Mouse (Mus musculus) gastrocnemius, postnatal 4 days (tissue): ENCODE measurements around the gene Cenpx. TPM values are rescaled to one million over a fixed set of nuclear protein-coding genes. Genes with fewer than 3 reads are reported as not detected.
"Not testable (repeated sequence)": the region's sequence is repeated elsewhere in the genome, so short reads cannot be mapped to it uniquely, and the experiment has no call there.

ENCODE experiments used
- DNase-seq, 2 experiments: peaks; one replicate each; pipeline ENCODE4 v3.0.0; 2021 to 2022; ENCODE audit warnings: low spot score in 2 of 2, mixed read lengths in 2 of 2
- long read RNA-seq, 2 experiments: library from polyadenylated mRNA; stranded (forward); transcript quantifications; one replicate each; pipeline ENCODE4 v2.0.0; 2021
- total RNA-seq, 2 experiments: library from RNA; stranded (reverse); gene quantifications; 2 replicates each; pipeline ENCODE4 v1.2.3; 2021

Gene Cenpx
- total RNA-seq, result 10 to 100 TPM; 33.7 to 48.7 TPM
- long read RNA-seq, experiment 1, transcript Cenpx-202 (5 exons, 606 nt), result major isoform, 28 of 36 reads
- long read RNA-seq, experiment 1, transcript Cenpx-203 (6 exons, 873 nt), result minor isoform, 6 of 36 reads
- long read RNA-seq, experiment 1, partial matches to known transcripts, result 1 of 36 reads
- long read RNA-seq, experiment 1, other reads (novel, unspliced or antisense), result 1 of 36 reads
- long read RNA-seq, experiment 2, transcript Cenpx-203 (6 exons, 873 nt), result minor isoform, 8 of 54 reads
- long read RNA-seq, experiment 2, transcript Cenpx-202 (5 exons, 606 nt), result major isoform, 34 of 54 reads
- long read RNA-seq, experiment 2, partial matches to known transcripts, result 4 of 54 reads
- long read RNA-seq, experiment 2, other reads (novel, unspliced or antisense), result 8 of 54 reads

DNA sequence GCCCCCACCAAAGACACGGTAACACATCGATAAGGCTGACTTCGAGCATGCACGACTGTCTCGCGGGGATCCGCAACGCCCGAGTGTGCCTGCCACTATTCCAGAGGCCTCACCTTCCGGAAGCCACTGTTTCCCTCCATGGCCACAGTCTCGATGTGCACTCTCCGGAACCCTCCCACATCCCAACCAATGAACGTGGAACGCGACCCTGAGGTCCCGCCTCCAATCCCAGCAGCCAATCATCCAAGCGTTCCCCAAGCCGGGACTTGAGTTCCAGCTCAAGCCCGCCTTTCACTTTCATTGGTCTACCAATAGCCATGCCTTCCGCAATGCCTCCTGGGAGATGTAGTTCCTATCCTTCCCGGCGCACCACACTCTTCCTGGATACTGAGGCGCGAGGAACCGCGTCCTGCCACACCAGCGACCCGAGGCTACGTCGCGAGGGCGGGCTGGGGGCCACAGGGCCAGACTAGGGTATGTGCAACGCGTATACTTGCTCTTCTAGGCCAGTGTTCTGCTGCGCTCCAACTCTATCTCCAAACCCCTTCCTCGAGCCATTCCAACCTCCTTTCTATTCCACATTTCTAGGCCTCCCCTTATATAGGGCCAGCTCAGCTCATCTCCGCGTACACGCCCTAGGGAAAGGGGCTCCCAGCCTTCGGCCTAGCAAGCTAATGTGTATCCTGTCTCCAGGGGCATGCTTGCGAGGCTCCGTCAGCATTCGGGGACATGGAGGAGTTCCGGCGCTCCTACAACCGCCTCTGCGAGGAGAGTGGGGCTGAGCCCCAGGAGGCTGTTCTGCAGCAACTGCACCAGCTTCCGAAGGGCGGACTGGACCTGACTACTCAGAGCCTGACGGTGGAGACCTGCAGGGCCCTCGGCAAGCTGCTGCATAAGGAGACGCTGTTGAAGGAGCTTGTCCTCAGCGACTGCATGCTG, at the start of gene Cenpx, which contains the start of gene Lrrc45:
Cenpx (minus strand) TSS at position 159 of the 939 bp plus-strand sequence.
Lrrc45 (plus strand) TSS at position 346 of the 939 bp plus-strand sequence.
- DNase-seq, result peak; percentile 85 to 95

DNA sequence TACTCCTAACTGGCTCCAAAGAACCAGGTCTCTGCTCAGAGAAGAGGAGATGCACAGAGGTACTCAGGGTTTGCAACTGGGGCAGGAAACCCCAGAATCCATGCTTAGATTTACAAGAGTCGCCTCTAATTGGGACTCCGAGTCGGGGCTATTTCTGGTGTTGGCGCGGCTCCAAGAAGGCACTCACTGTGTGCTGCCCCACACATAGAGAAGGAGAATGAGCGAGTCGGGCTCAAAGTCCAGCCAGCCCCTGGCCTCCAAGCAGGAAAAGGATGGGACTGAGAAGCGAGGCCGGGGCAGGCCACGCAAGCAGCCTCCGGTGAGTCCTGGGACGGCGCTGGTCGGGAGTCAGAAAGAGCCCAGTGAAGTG, 49.1 kb upstream of the Cenpx start, which contains the start of gene Hmga1b:
Hmga1b (plus strand) TSS at position 123 of the 370 bp plus-strand sequence.
- not testable (repeated sequence) for DNase-seq

DNA sequence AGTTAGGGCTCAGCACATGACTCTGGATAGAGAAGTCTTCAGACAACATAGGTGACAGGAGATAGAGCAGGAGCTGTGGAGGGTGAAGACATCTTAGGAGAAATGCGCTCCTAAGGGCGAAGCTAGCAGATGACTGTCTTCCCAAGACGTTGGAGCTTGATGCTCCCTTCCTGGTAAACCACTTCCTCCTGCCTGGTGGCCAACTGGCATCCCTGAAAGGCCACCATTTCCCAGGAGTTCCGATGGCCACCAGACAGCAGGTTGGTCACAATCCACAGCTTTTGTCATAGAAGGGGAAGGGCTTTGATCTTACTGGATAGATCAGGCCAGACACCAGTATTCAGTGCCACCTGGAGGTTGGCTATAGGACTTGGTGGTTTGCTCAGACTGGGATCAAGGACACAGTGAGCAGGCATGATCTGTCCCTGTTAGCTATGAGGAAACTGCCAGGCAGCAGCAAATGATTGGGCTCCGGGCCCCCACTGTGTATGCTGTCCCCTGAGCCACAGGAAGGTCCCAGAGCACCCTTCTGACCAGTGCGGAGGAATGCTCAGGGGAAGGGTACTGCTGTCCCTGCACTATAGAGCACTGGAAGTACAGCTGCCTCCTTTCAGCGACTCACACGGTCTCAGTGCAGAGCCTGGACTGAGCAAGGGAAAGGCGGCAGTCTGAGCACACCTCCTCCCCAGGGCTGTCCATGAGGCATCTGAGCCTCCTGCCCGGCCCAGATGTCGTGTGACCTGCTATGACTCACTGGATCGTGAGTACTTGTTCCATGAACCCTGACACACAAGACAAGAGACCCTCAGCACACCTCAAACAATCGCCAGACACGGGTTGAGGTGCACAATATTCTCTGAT, 48.5 kb upstream of the Cenpx start:
- no peak for DNase-seq

DNA sequence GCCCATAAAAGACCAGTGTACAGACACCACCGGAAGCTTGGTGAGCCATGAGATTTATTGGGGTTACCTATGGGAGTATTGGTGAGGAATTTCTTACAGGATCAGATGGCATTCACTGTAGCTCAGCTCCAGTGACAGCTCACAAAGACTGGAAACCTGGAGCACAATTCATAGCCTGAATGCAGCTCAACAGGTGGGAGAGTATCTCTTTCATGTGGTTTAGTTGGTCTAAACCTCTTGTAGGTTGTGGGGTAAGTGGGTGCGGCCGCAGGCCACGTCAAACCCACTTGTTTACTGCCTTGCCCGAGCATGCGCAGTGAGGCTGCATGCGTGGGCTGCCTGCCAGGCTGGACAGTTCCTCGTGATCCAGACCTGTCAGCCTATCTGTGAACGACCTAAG, 46.7 kb upstream of the Cenpx start:
- no peak for DNase-seq

DNA sequence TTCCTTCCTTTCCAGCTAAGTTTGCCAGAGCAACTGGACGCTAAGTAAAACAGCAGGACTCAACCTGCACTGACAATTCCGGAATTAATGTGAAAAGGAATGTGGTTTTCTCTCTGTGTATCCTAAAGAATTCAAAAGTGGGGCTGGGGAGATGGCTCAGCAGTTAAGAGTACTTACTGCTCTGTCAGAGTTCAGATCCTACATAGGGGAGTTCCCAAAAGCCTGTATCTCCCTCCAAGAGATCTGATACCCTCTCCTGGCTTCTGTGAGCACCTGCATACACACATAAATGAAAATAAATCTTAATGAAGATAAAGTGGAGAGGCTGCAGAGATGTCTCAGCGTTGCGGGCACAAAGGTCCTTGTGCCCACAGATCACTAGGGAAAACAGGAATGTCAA, 38.1 kb upstream of the Cenpx start:
- DNase-seq, result no peak

DNA sequence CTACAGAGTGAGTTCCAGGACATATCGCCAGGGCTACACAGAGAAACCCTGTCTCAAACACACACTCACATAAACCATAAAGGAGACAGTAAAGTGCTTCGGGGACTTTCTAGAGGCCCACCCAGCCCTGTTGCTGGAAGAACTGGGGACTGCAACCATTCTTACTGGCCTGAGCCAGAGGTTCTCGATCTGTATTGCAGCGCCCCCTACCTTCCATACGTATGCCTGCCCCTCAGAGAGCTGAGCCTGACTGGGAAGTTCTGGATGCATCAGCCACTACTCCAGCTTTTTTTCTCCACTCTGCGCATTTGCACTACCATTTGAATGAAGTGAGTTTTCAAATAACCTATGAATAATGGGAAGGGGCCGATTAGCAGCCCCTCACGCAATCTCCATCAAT, 35.9 kb upstream of the Cenpx start:
- no peak for DNase-seq

DNA sequence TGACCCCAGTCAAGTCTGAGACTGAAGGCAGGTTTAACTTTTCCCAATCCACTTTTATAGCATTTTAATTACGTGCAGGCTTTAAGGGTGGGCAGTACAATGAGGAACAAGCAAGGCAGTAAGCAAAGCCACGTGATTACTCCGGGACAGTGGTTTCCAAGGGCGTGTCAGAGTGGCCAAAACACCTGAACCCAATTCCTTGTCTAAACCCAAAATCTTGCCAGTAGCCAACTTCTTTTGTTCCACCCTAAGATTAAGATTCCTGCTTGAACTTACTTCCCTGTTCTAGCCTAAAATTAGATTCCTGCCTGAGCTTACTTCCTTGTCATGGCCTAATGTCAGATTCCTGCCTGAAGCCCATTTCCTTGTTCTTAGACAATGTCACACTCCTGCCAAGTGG, 34.4 kb upstream of the Cenpx start:
- no peak for DNase-seq

DNA sequence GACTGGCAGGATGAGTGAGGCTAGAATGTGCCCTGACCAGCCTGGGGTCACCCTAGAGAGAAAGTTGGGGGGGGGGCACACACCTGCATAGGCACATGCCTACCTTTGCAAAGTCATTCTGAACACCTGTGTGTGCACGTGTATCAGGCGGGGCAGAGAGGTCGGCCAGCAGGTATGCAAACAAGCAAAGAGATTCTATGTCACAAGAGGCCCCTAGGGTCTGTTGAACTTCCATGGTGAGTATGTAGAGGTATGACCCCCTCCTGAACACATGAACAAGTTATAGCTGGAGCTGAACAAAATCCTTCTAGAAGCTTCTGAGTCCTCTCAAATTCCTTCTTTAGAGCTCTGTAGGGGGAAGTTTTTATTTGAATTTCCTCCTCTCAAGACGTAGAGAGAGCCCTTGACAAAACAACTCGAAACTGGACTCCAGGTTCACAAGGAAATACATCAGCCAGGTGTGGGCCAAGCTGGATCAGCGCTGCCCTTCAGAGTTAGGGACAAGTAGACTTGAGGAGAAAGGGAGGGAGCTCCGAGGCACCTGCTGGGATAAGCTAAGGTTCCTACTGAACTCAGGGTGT, 30.7 kb upstream of the Cenpx start:
- DNase-seq, result no peak

DNA sequence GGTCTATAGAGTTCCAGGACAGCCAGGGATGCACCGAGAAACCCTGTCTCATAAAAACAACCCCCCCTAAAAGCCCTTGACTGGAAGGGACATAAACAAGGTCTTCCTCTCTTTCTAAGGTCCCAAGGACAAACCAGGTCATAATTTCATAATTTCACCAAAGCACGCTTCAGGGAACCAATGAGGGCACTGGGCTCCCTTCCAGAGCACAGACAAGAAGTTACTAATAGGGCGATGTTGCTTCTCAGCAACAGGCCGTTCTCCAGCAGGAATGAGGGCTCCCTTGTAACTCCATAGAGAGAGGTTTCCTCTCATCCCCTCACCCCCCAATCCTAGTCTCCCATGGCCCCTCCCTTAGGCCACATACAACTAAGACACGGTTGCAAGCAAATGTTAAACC, 27.4 kb upstream of the Cenpx start:
- no peak for DNase-seq

DNA sequence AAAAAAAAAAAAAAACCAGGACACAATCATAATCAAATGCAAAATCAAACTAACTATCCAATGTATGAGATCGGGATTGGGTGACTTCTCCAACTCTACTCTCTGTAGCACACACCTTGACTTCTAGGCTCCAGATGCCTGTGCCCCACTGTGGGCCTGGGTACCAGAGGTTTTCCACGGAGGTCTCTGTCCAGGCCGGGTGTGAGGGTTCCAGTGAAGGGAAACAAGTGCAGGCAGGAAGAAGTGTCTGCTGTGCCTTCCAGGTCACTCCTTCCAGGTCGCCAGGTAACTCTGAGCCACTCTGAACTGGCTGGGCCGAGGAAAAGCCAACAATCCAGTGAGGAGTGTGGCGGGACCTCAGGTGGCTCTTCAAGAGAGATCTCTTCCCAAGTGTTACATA, 22.9 kb upstream of the Cenpx start:
- DNase-seq, result no peak

DNA sequence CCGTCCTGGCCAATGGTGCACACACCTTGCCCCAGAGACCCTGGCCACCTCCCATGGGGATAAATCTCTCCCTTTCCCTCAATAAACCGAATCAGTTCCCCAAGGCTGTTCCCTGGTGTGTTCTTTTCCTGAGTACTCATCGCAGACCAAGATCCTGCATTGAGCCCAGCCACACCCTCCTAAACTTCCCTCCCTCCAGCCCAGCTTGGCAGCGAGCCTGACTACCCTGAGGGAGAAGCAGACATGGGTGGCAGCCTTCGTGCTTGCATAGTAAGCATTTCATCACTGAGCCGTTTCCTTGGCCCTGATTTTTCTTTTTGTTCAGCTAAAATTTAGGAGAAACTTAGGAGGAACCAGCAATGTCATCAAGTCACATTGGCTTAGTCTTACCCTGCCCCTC, 20.0 kb upstream of the Cenpx start:
- no peak for DNase-seq

DNA sequence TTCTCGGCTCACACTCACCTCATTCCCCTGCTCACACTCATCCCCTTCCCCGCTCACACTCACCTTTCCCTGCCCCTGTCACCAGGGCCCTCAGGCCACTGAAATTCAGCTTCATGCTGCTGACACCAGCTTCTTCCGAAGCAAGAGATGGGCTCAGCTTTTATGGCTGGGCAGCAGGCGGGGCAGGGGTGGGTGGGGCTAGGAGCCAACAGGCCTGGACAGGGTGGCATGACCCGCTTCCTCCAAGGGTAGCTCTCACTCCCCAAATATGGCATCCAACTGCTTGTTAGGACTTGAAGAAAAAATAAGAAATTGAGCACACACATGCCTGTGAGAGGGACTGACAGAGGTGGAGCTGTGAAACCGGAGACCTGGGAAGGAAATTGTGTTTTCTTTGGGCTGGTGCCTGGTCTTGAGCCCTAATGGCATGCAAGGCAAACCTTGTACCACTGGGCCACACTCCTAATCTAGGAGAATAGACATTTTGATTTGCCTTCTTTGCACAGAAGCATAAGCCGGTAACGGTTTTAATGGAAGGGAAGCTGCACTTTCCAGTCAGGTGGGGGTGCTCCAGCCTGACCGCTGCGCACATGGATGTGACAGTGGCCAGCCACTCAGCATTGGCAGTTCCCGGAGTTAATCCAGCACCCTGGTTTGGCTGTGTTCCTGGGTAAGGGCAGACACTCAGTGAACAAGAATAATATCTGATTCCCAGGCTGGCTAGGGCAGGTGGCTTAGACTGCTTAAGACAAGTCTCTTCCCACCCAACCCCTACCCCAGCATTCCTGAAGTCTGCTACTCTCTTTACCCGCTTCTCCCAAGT, 18.5 kb upstream of the Cenpx start, which contains the start of gene Cbr2:
Cbr2 (minus strand) TSS at position 257 of the 823 bp plus-strand sequence.
- no peak for DNase-seq

DNA sequence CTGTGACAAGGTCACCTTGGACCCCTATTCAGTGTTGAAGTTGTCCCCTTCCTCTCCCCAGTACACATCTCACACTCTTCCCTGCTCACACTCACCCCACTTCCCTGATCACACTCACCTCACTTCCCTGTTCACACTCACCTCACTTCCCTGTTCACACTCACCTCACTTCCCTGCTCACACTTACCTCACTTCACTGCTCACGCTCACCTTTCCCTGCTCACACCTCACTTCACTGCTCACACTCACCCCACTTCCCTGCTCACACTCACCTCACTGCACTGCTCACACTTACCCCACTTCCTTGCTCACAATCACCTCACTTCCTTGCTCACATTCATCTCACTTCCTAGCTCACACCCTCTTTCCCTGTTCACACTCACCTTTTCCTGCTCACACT, 17.9 kb upstream of the Cenpx start:
- no peak for DNase-seq

DNA sequence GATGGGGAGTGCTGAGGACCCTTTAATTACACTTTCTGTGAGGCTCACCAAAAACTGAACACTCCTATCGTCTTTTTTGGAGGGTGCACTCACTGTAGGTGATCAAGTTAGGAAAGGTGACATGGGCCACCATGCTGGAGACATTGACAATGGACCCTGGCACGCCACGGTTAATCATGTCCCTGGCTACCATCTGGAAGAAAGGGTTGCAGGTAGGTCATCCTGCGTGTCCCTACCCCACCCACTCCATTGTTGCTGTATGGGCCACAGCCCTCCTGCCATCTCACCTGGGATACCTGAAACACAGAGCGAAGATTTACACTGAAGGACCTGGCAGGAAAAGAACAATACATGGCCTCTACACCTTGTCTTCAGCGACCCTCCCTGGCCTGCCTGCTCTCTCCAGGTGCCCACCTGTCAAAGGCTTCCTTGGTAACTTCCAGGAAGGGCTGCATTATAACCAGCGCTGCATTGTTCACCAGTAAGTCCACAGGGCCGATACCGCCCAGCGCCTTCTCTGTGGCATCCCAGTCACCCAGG, 16.9 kb upstream of the Cenpx start:
- DNase-seq, result no peak

DNA sequence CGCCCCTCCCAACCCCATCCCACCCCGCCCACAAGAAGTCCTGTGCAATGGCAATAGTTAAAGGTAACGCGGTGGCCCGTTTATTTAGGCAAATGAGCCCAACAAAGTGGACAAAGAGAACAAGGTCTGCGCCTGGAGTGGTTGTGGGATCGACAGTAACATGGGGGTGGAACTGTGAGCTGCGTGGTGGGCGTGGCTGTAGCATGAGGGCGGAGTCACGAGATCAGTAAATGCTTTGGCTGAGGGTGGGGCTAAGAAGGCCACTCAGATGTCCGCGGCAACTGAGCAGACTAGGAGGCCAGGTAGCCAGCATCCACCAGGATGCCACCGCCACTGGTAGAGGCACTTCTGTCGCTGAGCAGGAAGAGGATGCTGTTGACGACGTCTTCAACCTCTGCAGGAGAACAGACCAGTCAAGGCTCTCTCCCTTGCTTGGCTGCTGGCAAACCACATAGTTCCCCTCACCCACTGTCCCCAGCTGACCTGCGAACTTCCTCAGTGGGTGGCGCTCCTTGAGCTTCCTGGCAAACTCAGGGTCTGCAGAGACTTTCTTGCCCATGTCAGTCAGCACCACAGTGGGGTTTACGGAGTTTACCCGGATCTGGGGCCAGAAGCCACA, 16.0 kb upstream of the Cenpx start:
- not testable (repeated sequence) for DNase-seq

DNA sequence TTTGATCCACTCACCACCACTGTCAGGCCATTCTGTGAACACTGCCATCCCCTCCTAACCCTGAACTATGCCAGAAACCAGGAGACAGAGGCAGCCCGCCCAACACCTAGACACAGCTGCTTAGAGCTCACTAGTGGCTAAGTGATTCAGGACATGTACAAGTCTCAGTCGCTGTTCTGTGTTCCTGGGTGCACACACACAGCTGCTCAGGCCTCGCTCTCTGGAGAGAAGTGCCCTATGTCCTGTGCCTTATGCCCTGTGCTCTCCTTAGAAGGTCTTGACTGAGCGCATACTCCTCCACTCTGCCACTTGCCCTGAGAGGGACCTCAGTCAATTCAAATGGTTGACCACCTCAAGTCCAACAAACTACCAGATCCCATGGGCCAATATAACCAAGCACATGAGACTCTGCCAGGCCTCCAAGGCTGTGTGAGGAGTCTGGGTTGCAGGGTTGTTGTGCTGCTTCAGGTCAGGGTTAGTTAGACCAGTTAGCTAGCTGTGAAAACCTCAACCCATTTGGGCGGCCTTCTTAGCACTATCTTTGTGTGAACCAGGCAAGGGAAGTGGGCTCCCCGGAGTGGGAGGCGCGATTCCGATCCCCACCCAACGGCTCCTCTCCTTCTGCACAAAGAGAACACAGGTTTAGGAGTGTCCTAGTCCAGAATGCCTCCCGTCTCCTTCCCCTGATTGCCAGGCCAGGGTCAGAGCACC, 15.1 kb upstream of the Cenpx start:
- no peak for DNase-seq

DNA sequence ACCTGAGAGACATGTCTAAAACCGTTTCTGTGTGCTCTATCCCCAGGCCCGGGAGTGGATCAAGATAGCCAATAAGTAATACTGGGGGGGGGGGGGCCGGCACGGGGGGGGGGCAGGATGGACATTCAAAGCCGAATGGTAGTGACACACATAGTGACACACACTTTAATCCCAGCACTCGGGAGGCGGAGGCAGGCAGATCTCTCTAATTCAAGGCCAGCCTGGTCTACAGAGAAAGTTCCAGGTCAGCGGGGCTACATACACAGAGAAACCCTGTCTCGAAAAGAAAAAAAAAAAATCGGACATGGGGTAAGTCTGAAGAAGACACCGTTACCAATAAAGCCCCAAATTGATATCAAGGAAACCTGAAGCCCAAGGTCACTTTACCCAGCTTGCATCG, 14.0 kb upstream of the Cenpx start:
- DNase-seq, result no peak

DNA sequence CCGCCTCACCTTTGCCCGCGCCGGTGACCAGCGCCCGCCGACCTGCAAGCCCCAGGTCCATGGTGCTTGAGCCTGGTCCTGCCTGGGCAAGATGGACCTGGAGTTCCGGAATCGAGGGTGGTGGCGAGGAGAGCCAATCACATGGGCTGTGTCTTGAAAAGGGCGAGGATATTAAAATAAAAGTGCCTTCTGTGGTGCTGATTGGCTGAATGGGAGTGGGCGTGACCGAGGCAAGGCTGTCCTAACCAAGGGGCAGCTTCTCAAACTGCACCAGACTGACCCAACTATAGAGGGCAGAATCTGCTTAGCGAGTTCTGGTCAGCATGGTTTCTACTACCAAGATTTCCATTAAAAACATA, 13.6 kb upstream of the Cenpx start, which contains the start of gene Dcxr:
Dcxr (minus strand) TSS at position 113 of the 359 bp plus-strand sequence.
- peak; percentile 56 to 80 for DNase-seq
